Mouse (Mus musculus) C2C12 (cell line): Measurements from ENCODE around the gene Ckap2l. TPM values are rescaled to one million over a fixed set of nuclear protein-coding genes. Genes with fewer than 3 reads are reported as not detected.

Experiments used
- H3K27me3 ChIP-seq: one replicate; pipeline ENCODE4 v1.6.1; 2011; ENCODE audit not compliant: control insufficient read depth, insufficient read depth, insufficient read length
- H3K36me3 ChIP-seq: one replicate; pipeline ENCODE4 v1.6.1; 2011; ENCODE audit not compliant: control insufficient read depth, insufficient read depth
- H3K4me3 ChIP-seq: one replicate; pipeline ENCODE4 v1.5.1; 2011; ENCODE audit warnings: mild to moderate bottlenecking, control low read depth; ENCODE audit not compliant: poor library complexity, insufficient read depth, severe bottlenecking
- H3K79me2 ChIP-seq: one replicate; pipeline ENCODE4 v1.6.1; 2011; ENCODE audit not compliant: control insufficient read depth, insufficient read depth
- H3K79me3 ChIP-seq: one replicate; pipeline ENCODE4 v1.6.1; 2011; ENCODE audit warnings: low read depth, control low read depth
- H3ac ChIP-seq: one replicate; pipeline ENCODE3; 2011; ENCODE audit warnings: low read depth; ENCODE audit not compliant: control insufficient read depth, insufficient read length
- CEBPB ChIP-seq: IDR thresholded peaks from one replicate; pipeline ENCODE4 v1.6.1; 2011; ENCODE audit warnings: low read depth, mild to moderate bottlenecking, control low read depth, moderate library complexity
- CTCF ChIP-seq: IDR thresholded peaks from one replicate; pipeline ENCODE4 v1.5.1; 2011; ENCODE audit not compliant: control insufficient read depth, insufficient read depth, insufficient read length
- FOSL1 ChIP-seq: IDR thresholded peaks from one replicate; pipeline ENCODE4 v1.8.0; 2011; ENCODE audit warnings: mild to moderate bottlenecking, low read length; ENCODE audit not compliant: poor library complexity, insufficient read depth, severe bottlenecking
- MAX ChIP-seq: IDR thresholded peaks from one replicate; pipeline ENCODE4 v1.6.1; 2011; ENCODE audit warnings: mild to moderate bottlenecking, control low read depth
- MYOD1 ChIP-seq: IDR thresholded peaks from one replicate; pipeline ENCODE4 v1.6.1; 2011; ENCODE audit warnings: low read depth; ENCODE audit not compliant: control insufficient read depth, insufficient read length
- MYOG ChIP-seq: IDR thresholded peaks from one replicate; pipeline ENCODE4 v1.6.1; 2011; ENCODE audit not compliant: control insufficient read depth, insufficient read length; ENCODE audit errors: extremely low read depth
- USF1 ChIP-seq: IDR thresholded peaks from one replicate; pipeline ENCODE4 v1.6.1; 2011; ENCODE audit warnings: low read depth, mild to moderate bottlenecking, control low read depth, moderate library complexity
- polyA plus RNA-seq: library from polyadenylated mRNA; unstranded; fragments of >200 nt; fragmentation: generic; extraction: Trizol; gene quantifications from one replicate; pipeline ENCODE4 v1.2.1, GENCODE M21; 2012; ENCODE audit warnings: missing spikeins

Ckap2l gene
- polyA plus RNA-seq, 1 experiment, result 17.9 TPM

DNA sequence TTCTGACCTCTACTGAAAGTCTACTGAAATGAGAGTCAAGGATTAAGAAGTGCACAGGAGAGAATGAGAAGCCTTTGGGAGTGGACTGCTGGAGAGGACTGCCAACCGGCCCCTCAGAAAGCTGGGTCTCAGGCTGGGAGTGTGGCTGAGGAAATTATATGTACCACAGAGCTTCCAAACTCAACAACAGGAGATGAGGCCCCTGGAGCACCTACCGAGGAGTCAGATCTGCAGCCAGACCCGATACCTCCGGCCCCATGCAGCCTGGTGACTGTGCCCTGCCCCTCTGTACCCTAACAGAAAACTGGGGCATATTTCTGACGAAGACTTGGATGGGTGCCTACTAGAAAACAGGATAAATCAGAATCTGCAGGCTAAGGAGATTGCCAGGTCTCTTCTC lies 23.2 kb downstream of the Ckap2l start:
- TF ChIP-seq MYOD1 (no peak), USF1 (no peak), MAX (no peak), FOSL1 (no peak), CEBPB (no peak)
- H3K79me2 ChIP-seq, result no peaks in the 10 kb centered on the region
- no peaks in the 10 kb centered on the region for H3K79me3 ChIP-seq
- no peaks in the 10 kb centered on the region for H3K27me3 ChIP-seq
- no peak overlapping the region for H3K4me3 ChIP-seq
- H3ac ChIP-seq, result no peak overlapping the region
- H3K36me3 ChIP-seq, result peaks cover 87% of the 10 kb centered on the region

GRCm38 (mm10) chr2:129270621-129271020 lies 26.4 kb downstream of the Ckap2l start:
- H3K79me2 ChIP-seq, result no peaks in the 10 kb centered on the region
- H3K79me3 ChIP-seq, result no peaks in the 10 kb centered on the region
- TF ChIP-seq CTCF (no peak), CEBPB (no peak), MAX (no peak), MYOG (no peak), USF1 (no peak), MYOD1 (no peak)
- H3K36me3 ChIP-seq, result peaks cover 74% of the 10 kb centered on the region
- no peak overlapping the region for H3ac ChIP-seq
- no peak overlapping the region for H3K4me3 ChIP-seq
- H3K27me3 ChIP-seq, result no peaks in the 10 kb centered on the region

DNA sequence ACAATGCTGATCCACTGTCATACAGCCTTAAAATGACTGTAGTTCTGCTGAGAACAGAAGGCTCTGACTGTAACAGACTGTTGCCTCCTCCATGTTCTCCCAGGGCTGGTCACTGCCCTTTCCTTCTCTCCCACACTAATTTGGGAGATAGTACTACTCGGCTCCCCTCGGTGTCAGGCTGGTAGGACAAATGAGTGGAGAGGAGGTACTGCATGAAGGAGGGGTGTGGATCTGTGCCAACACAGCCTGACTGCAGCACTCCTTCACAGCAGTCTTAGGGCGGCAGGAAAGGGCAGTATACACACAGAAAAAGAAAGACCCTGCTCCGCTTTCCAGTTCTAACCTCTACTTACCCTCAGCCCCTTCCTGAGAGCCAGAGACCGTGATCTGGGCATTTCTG lies 27.0 kb downstream of the Ckap2l start:
- Histone ChIP-seq H3K36me3 (peaks cover 68% of the 10 kb centered on the region), H3K79me2 (no peaks in the 10 kb centered on the region), H3K79me3 (no peaks in the 10 kb centered on the region), H3K4me3 (no peak overlapping the region), H3K27me3 (no peaks in the 10 kb centered on the region), H3ac (no peak overlapping the region)
- TF ChIP-seq MAX (no peak), FOSL1 (no peak), USF1 (no peak), CEBPB (no peak), MYOG (no peak), MYOD1 (no peak), CTCF (no peak)

- no peaks in the 10 kb centered on the region for H3K79me3 ChIP-seq
- H3ac ChIP-seq, result no peak overlapping the region
- no peak for TF ChIP-seq MYOD1
- no peak for TF ChIP-seq MYOG
- TF ChIP-seq CEBPB, result no peak
- TF ChIP-seq CTCF, result no peak
- TF ChIP-seq USF1, result no peak
- no peak for TF ChIP-seq MAX
- H3K79me2 ChIP-seq, result no peaks in the 10 kb centered on the region
- H3K4me3 ChIP-seq, result no peak overlapping the region
- peaks cover 60% of the 10 kb centered on the region for H3K36me3 ChIP-seq
- H3K27me3 ChIP-seq, result no peaks in the 10 kb centered on the region
Observed at GRCm38 (mm10) chr2:129269161-129269643, 27.8 kb downstream of the Ckap2l start.

DNA sequence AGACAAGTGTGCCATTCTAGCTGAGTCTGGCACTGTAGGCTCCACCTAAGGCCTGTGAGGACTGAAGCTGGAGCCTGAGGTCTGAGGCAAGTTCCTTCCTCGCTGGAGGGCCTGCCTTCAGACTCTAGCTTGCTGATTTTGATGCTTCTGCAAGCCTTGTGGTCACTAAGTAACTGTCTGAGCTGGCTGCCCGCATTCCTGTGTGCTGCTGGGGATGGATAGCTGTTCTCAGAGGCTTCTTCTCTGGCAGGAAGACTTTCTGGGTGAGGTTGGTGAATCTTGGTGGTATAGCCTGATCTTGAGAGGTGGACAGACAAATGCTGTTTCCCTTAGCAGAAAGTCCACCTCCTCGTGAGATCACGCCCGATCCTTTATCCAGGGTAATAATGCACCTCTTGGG lies 29.3 kb downstream of the Ckap2l start:
- H3ac ChIP-seq, result no peak overlapping the region
- H3K4me3 ChIP-seq, result no peak overlapping the region
- no peaks in the 10 kb centered on the region for H3K79me2 ChIP-seq
- peaks cover 45% of the 10 kb centered on the region for H3K36me3 ChIP-seq
- TF ChIP-seq MYOD1 (peak; percentile 75), MAX (no peak)
- no peaks in the 10 kb centered on the region for H3K27me3 ChIP-seq
- no peaks in the 10 kb centered on the region for H3K79me3 ChIP-seq

GRCm38 (mm10) chr2:129265316-129265715 lies 31.7 kb downstream of the Ckap2l start:
- H3K79me2 ChIP-seq, result no peaks in the 10 kb centered on the region
- no peak for TF ChIP-seq USF1
- TF ChIP-seq CTCF, result no peak
- no peak for TF ChIP-seq MYOD1
- no peak for TF ChIP-seq FOSL1
- TF ChIP-seq MAX, result no peak
- TF ChIP-seq CEBPB, result no peak
- TF ChIP-seq MYOG, result no peak
- no peak overlapping the region for H3K4me3 ChIP-seq
- H3K36me3 ChIP-seq, result peaks cover 28% of the 10 kb centered on the region
- H3K79me3 ChIP-seq, result no peaks in the 10 kb centered on the region
- H3K27me3 ChIP-seq, result no peaks in the 10 kb centered on the region
- no peak overlapping the region for H3ac ChIP-seq

DNA sequence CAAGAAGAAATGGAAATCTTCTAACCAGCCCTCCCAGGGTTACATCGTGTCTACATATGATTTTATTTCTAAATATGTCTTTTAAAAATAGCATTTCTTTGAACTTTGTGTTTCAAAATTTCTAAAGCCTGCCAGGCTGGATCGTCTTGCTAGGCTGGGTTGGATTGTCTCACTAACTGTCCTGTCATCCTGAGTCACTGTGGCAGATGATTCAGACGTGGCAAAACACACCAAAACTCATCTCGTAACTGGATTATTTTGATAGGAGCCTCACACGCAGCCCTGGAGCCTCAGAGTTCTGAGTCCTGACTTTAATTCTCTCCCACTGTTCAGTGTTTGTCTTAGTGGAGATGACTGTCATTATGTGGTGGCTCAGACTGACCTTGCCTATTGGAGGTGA lies 33.9 kb downstream of the Ckap2l start:
- Histone ChIP-seq H3K79me3 (no peaks in the 10 kb centered on the region), H3K27me3 (no peaks in the 10 kb centered on the region), H3K79me2 (no peaks in the 10 kb centered on the region), H3K4me3 (no peak overlapping the region), H3K36me3 (peaks cover 6% of the 10 kb centered on the region), H3ac (no peak overlapping the region)
- TF ChIP-seq CTCF, result no peak
- TF ChIP-seq FOSL1, result peak; percentile 92
- TF ChIP-seq MYOD1, result no peak
- TF ChIP-seq CEBPB, result no peak
